Mouse (Mus musculus): ENCODE results near the gene Pym1. TPM values are rescaled to one million over a fixed set of nuclear protein-coding genes. Genes with fewer than 3 reads are reported as not detected.

The Pym1 gene
- total RNA-seq, 2 experiments from 2014 or later = 8.8 to 11.7 TPM

- no peak for DNase-seq
- intact Hi-C loops (cut with DNase I) = loop anchor here (5.0 kb wide), 1 partner anchor 42 kb away; the partner anchor contains the start of gene Pmel
These were observed 3.5 kb upstream of the Pym1 start for GRCm38 (mm10) chr10:128744211-128744610.

GRCm38 (mm10) chr10:128744680-128745601 lies 2.7 kb upstream of the Pym1 start, which contains the start of gene Dgka:
Gene Dgka, minus strand, starts transcription at chr10:128744855.
- intact Hi-C loops (cut with DNase I) = loop anchor here (5.0 kb wide), 1 partner anchor 43 kb away; the partner anchor contains the start of gene Pmel
- no peak for DNase-seq

- DNase-seq = no peak
- intact Hi-C loops (cut with DNase I) = no loop called here
These were observed 1.6 kb upstream of the Pym1 start for GRCm38 (mm10) chr10:128745946-128746613.

GRCm38 (mm10) chr10:128746972-128747645 lies 580 bp upstream of the Pym1 start:
- DNase-seq = no peak
- intact Hi-C loops (cut with DNase I) = no loop called here

GRCm38 (mm10) chr10:128748252-128748864 lies 669 bp downstream of the Pym1 start:
- intact Hi-C loops (cut with DNase I) = no loop called here
- peak; percentile 48 to 68 for DNase-seq

GRCm38 (mm10) chr10:128772895-128773294 lies 25.2 kb downstream of the Pym1 start:
- intact Hi-C loops (cut with DNase I) = no loop called here
- no peak for DNase-seq

GRCm38 (mm10) chr10:128773685-128774084 lies 26.0 kb downstream of the Pym1 start:
- intact Hi-C loops (cut with DNase I) = no loop called here
- DNase-seq = no peak

GRCm38 (mm10) chr10:128778441-128778840 lies 30.8 kb downstream of the Pym1 start:
- DNase-seq = no peak
- intact Hi-C loops (cut with DNase I) = no loop called here

GRCm38 (mm10) chr10:128779011-128779795 lies 31.5 kb downstream of the Pym1 start:
- DNase-seq = peak; percentile 72 to 87
- intact Hi-C loops (cut with DNase I) = no loop called here

GRCm38 (mm10) chr10:128780200-128780599 lies 32.5 kb downstream of the Pym1 start:
- no peak for DNase-seq
- intact Hi-C loops (cut with DNase I) = no loop called here

- no peak for DNase-seq
- intact Hi-C loops (cut with DNase I) = no loop called here
These were observed 42.9 kb downstream of the Pym1 start, which contains the start of gene Mmp19 for GRCm38 (mm10) chr10:128790398-128791124. Gene Mmp19, plus strand, starts transcription at chr10:128790910.

GRCm38 (mm10) chr10:128792041-128792440 lies 44.4 kb downstream of the Pym1 start:
- DNase-seq = no peak
- intact Hi-C loops (cut with DNase I) = no loop called here

- intact Hi-C loops (cut with DNase I) = no loop called here
- no peak for DNase-seq
These were observed 45.6 kb downstream of the Pym1 start for GRCm38 (mm10) chr10:128793258-128793657.

GRCm38 (mm10) chr10:128794391-128794790 lies 46.7 kb downstream of the Pym1 start:
- intact Hi-C loops (cut with DNase I) = no loop called here
- no peak for DNase-seq

- intact Hi-C loops (cut with DNase I) = no loop called here
- DNase-seq = no peak
These were observed 47.9 kb downstream of the Pym1 start for GRCm38 (mm10) chr10:128795581-128795980.

GRCm38 (mm10) chr10:128798676-128799075 lies 51.0 kb downstream of the Pym1 start:
- intact Hi-C loops (cut with DNase I) = no loop called here
- no peak for DNase-seq

- DNase-seq = no peak
- intact Hi-C loops (cut with DNase I) = no loop called here
These were observed 54.3 kb downstream of the Pym1 start for GRCm38 (mm10) chr10:128801981-128802495.

- no peak for DNase-seq
- intact Hi-C loops (cut with DNase I) = no loop called here
These were observed 55.3 kb downstream of the Pym1 start for GRCm38 (mm10) chr10:128802956-128803355.

- intact Hi-C loops (cut with DNase I) = no loop called here
- DNase-seq = no peak
These were observed 55.7 kb downstream of the Pym1 start for GRCm38 (mm10) chr10:128803361-128803760.
